Mouse (Mus musculus) bone marrow, adult 2 months (tissue): Measurements from ENCODE around the gene Prkca. TPM values are rescaled to one million over a fixed set of nuclear protein-coding genes. Genes with fewer than 3 reads are reported as not detected.
"Not testable (repeated sequence)": the region's sequence is repeated elsewhere in the genome, so short reads cannot be mapped to it uniquely, and the experiment has no call there.

Experiments used
- H3K27ac ChIP-seq: fragments of 200-500 bp; 2 replicates; pipeline ENCODE4 v1.5.1; 2012; ENCODE audit warnings: low read depth, mild to moderate bottlenecking, control low read depth, inconsistent platforms, low read length; ENCODE audit not compliant: control insufficient read depth, poor library complexity, insufficient read depth
- H3K4me1 ChIP-seq: fragments of 200-500 bp; 2 replicates; pipeline ENCODE4 v1.6.1; 2011; ENCODE audit warnings: low read length; ENCODE audit not compliant: control insufficient read depth, insufficient read depth
- H3K4me3 ChIP-seq: fragments of 200-500 bp; replicated peaks from 2 replicates; pipeline ENCODE3; 2011; ENCODE audit warnings: mild to moderate bottlenecking, low read depth, low read length, control low read depth; ENCODE audit not compliant: control insufficient read depth
- CTCF ChIP-seq: fragments of 200-500 bp; IDR thresholded peaks from 2 replicates; pipeline ENCODE4 v1.5.1; 2011; ENCODE audit warnings: low read length, control low read depth; ENCODE audit not compliant: control insufficient read depth, insufficient read depth
- POLR2A ChIP-seq: fragments of 200-500 bp; IDR thresholded peaks from 2 replicates; pipeline ENCODE4 v1.6.1; 2011; ENCODE audit warnings: low read depth, mild to moderate bottlenecking, control low read depth, low read length, borderline replicate concordance; ENCODE audit not compliant: control insufficient read depth
- WGBS: fragments of 180-500 bp; shearing (Covaris S2); methylation state at CpG from one replicate; pipeline ENCODE4 v1.1.7; 2018; 5-methylcytosine and 5-hydroxymethylcytosine counted together
- polyA plus RNA-seq: library from polyadenylated mRNA; stranded (reverse); fragments of >200 nt; gene quantifications from 2 replicates; pipeline ENCODE4 v1.2.4, GENCODE M21; 2011; ENCODE audit warnings: low replicate concordance; ENCODE audit not compliant: missing spikeins, insufficient read depth, insufficient read length

The Prkca gene
- polyA plus RNA-seq, 1 experiment: 33.8 TPM

DNA sequence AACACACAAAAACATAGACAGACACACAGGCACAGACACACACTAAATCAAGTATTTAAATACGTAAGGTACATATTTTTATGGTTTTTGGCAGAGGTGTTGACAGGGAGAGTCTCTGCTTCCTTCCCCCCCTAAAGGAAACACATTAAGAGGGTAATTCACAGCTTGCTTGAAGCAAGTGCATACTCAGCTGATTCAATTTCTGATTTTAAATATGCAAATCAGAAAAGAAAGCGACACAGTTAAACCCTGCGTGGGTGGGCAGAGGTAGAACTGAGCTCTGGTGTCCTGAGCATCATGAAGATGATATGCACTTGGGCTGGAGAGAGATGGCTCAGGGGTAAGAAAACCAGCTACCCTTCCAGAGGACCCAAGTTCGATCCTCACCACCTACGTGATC lies 248.9 kb downstream of the Prkca start:
- 90% methylated on average over 5 of the region's 5 CpGs for WGBS
- no peak for TF ChIP-seq CTCF
- no peak for TF ChIP-seq POLR2A
- H3K27ac ChIP-seq: no peak overlapping the region
- H3K4me3 ChIP-seq: no peak overlapping the region
- H3K4me1 ChIP-seq: no peaks in the 10 kb centered on the region; the same call in 1 of the 2 replicates

DNA sequence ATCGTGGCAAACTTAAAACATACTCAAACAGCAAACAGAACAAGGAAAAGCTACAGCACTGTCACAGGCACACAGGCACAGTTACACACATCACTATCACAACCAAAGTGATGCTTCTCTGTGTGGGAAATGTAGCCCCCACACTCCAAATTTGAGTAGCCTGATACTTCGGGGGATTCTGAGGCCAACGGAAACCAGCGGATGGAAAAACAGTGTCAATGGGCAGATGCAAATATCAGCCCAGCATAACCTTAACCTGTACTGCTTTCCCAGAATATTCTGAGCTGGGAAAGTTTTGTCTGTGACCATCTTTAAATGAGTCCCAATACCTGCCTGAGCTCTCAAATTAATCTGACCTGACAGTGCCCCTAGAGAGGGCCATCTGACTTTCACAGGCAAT lies 250.5 kb downstream of the Prkca start:
- no peak overlapping the region for H3K27ac ChIP-seq
- H3K4me3 ChIP-seq: no peak overlapping the region
- TF ChIP-seq POLR2A (no peak), CTCF (no peak)
- WGBS: 86% methylated on average over 4 of the region's 4 CpGs
- H3K4me1 ChIP-seq: no peaks in the 10 kb centered on the region; the same call in 1 of the 2 replicates

DNA sequence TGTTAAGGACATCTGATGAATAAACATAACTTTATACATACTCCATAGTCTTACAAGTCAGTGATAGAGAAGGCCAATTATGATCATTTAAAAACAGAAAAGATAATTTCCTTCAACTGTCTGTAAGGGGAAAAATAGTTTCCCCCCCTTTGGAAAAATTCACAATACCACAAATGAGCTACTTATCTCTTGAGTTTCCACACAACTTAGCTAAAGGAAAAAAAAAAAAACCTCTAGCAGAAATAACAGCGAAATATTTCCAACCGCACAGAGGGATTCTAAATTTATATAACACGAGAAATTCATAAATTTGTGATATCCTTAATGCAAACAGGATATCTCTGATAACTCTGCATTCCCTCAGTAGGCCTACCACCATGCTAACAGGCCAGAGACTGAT lies 252.5 kb downstream of the Prkca start:
- no peak overlapping the region for H3K27ac ChIP-seq
- no peak overlapping the region for H3K4me3 ChIP-seq
- no peaks in the 10 kb centered on the region for H3K4me1 ChIP-seq
- 83% methylated on average over 3 of the region's 3 CpGs for WGBS
- TF ChIP-seq CTCF: no peak
- no peak for TF ChIP-seq POLR2A

DNA sequence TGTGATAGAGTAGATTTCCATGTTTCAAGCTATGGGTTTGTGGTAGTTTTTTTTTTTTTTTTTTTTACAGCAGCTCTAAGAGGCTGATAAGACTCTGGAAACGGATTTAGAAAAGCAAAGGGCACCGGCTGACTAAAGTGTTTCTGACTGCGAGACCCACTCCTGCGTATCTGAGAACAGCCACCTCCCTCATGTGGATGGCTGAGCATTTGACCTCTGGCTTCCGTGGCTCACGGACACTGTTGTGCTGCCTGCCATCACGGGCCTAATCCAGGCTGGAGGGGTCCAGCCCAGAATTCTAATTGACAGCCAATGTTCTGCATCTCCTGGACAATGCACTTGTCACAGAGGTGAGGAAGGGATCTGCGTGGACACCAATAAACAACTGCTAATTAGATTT lies 253.0 kb downstream of the Prkca start:
- 75% methylated on average over 8 of the region's 8 CpGs for WGBS
- Histone ChIP-seq H3K27ac (no peak overlapping the region), H3K4me3 (no peak overlapping the region), H3K4me1 (no peaks in the 10 kb centered on the region)
- no peak for TF ChIP-seq POLR2A
- no peak for TF ChIP-seq CTCF

DNA sequence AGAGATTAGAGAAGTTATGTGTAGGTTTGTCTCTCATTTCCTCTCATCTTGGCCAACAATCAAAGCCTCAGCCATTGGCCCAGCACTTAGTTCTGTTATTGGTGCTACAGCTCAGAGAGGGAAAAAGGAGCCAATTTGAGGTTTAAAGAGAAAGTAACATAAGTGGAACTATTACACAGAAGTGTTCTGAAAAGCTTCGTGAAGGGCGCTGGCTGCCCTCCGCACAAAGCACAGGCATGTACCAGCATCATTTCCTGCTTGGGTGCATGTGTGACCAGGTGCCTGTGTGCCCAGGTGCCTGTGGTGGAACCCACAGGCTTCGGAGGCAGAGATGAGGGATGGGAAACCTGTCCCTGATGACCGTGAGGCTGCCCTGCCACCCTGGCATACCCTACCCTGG lies 255.7 kb downstream of the Prkca start:
- 76% methylated on average over 5 of the region's 5 CpGs for WGBS
- no peak for TF ChIP-seq POLR2A
- no peak for TF ChIP-seq CTCF
- Histone ChIP-seq H3K4me1 (no peaks in the 10 kb centered on the region), H3K4me3 (no peak overlapping the region), H3K27ac (no peak overlapping the region)

DNA sequence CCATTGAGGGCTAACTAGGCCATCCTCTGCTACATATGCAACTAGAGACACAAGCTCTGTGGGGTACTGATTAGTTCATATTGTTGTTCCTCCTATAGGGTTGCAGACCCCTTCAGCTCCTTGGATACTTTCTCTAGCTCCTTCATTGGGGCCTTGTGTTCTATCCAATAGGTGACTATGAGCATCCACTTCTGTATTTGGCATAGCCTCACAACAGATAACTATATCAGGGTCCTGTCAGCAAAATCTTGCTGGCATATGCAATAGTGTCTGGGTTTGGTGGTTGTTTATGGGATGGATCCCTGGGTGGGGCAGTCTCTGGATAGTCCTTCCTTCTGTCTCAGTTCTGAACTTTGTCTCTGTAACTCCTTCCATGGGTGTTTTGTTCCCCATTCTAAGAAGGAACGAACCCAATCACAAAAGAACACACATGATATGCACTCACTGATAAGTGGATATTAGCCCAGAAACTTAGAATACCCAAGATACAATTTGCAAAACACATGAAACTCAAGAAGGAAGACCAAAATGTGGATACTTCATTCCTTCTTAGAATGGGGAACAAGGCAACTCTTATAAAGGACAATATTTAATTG lies 256.5 kb downstream of the Prkca start:
- 41% methylated on average over 1 of the region's 1 CpGs for WGBS
- H3K4me3 ChIP-seq, H3K27ac ChIP-seq, H3K4me1 ChIP-seq: not testable (repeated sequence)

DNA sequence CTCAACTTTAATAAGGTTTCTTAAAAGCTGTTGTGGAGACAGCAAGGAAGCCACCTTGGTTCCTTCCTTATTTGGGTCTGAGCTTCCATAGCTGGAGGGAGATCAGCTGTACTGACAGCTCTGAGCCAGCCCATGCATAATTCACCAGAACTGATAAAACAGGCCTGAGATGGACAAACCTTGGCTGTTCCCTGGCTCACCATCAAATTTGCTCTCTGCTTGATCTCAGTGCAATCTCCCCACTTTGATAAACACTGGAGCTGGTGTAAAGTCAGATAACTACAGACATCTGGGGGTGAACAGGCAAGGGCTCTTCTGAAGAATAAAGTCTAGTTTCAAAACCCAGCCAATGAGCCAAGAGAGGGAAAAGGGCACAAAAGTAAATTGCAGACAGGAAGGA lies 261.1 kb downstream of the Prkca start:
- no peak for TF ChIP-seq POLR2A
- TF ChIP-seq CTCF: no peak
- no peak overlapping the region for H3K27ac ChIP-seq
- no peak overlapping the region for H3K4me3 ChIP-seq
- no peaks in the 10 kb centered on the region for H3K4me1 ChIP-seq

DNA sequence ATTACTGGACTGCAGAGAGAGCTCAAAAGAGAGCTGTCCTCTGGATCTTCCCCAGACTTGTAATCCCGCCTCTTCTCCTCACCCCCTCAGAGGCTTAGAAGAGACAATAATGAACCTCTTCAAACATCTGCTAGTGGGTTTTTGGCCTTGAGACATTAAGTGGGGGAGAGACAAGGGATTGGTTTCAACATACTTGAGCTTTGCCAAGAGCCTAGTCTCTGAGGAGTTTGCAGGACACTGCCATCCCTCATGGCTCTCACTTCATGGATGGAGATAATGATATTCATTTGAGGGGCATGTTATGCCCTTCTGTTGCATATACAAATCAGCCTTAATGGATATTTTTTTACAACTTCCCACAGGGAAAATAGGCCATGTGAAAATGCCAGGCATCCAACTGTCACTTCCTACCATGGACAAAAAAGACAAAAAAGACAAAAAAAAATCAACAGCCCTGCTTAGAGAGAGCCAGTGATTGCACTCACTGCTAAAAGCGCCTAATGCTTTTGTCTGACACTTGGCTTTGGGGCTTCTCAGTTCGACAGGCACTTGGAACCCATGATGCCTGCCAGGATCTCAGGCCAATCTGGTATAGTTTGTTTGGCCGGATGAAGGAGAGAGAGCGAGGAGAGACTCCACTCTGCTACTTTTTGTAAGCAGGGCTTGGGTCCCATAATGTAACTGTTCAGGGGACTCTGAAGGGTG lies 263.6 kb downstream of the Prkca start:
- WGBS: 83% methylated on average over 5 of the region's 5 CpGs
- no peak overlapping the region for H3K27ac ChIP-seq
- no peaks in the 10 kb centered on the region for H3K4me1 ChIP-seq
- no peak for TF ChIP-seq POLR2A
- TF ChIP-seq CTCF: no peak
- no peak overlapping the region for H3K4me3 ChIP-seq

DNA sequence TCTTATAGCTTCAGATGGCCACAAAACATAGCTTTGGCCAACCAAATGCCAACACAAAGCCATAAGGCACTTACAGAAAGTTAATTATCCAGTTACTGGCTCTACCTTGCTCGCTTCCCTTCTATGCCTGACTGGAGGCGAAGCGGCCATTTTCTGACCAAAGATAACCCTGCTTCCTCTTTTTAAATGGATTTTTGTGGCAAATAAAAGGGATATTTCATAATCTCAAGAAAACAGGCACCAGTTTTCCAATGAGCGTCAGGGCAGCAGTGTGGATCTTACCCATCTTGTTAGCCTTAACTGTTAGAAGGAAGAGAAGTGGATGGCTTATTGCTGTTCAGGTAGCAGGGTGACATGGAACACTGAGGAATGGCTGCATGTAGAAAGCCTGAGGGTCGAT lies 264.3 kb downstream of the Prkca start:
- TF ChIP-seq CTCF (no peak), POLR2A (no peak)
- Histone ChIP-seq H3K4me1 (no peaks in the 10 kb centered on the region), H3K27ac (no peak overlapping the region), H3K4me3 (no peak overlapping the region)
- WGBS: 31% methylated on average over 5 of the region's 5 CpGs
